Comparison of ENCODE assay signal across 9 mouse cellular contexts in the genomic region with DNA sequence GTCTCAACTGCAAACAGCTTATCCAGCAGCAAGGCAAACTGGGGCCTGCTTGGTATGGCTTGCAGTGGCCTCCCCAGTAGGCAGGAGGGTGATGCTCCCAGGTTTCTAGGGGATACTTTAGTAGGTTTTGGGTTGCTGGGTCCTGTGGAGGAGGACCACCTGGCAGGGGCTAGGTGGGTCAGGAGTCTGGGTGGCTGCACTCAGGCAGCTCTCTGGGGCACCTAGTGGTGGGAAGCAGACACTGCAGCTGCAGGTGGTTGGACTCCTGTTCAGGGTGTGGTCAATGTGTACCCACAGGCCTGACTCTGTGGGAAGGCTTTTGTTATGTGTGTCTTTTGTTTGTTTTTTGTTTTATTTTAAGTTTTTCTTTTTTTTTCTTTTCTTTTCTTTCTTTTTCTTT. TPM values are rescaled to one million over a fixed set of nuclear protein-coding genes. Genes with fewer than 3 reads are reported as not detected.
DNase-seq lines count a peak whose midpoint lies in the region; ATAC-seq and TF ChIP-seq lines count a peak whose summit lies in the region.
"Had no signal": no experiment of that assay in that cellular context is flagged by ENCODE, and none has a peak within 500 bp of the region (broad histone marks: within the 10 kb centered on the region; RNA-seq: fewer than 3 reads in every experiment).

No protein-coding gene starts in this region.

- no peak for ATAC-seq in heart, postnatal 0 days (ENCODE audit: insufficient read depth, low read depth)
- peak; percentile 38; the same call in 1 of the 2 replicates for ATAC-seq in granulocyte monocyte progenitor cell, adult 5-6 weeks (replicated peaks; ENCODE audit: poor library complexity, severe bottlenecking)
- peak; percentile 34; the same call in 1 of the 2 replicates for ATAC-seq in megakaryocyte, adult 5-6 weeks (ENCODE audit: poor library complexity, severe bottlenecking)

- peak; percentile 43 for TF ChIP-seq RAD21 in MEL (IDR thresholded peaks at IDR 0.05; ENCODE audit: low read depth, low read length)

- peaks cover 52% of the 10 kb centered on the region for H3K27me3 ChIP-seq in heart, postnatal 0 days (ENCODE audit: control insufficient read depth, insufficient read depth, low read length)
- no peaks in the 10 kb centered on the region for H3K27me3 ChIP-seq in MEL (ENCODE audit: control insufficient read depth in 1 of 2, insufficient read depth in 2 of 2, low read length in 2 of 2)

- peak; percentile 49 for TF ChIP-seq CTCF in heart, postnatal 0 days (IDR thresholded peaks at IDR 0.05; ENCODE audit: low read depth)
- TF ChIP-seq CTCF in MEL (IDR thresholded peaks at IDR 0.05 in 2 of 3, conservative IDR thresholded peaks at IDR 0.05 in 1 of 3; ENCODE audit: control insufficient read depth in 1 of 3, insufficient read depth in 1 of 3, low read depth in 2 of 3, low read length in 3 of 3, poor library complexity in 1 of 3, severe bottlenecking in 1 of 3), result peak; percentile 77 to 96 (median 79)

- H3K9ac ChIP-seq in heart, postnatal 0 days (replicated peaks; ENCODE audit: low read depth, low read length), result no peak overlapping the region
- H3K9ac ChIP-seq in MEL (ENCODE audit: control insufficient read depth, low read depth, low read length, poor library complexity, severe bottlenecking), result no peak overlapping the region

- no peak for TF ChIP-seq EP300 in heart, postnatal 0 days (IDR thresholded peaks at IDR 0.05; ENCODE audit: low read depth)
- no peak for TF ChIP-seq EP300 in MEL (IDR thresholded peaks at IDR 0.05; ENCODE audit: low read depth in 1 of 2, low read length in 2 of 2)

- no peak for TF ChIP-seq POLR2A in MEL (IDR thresholded peaks at IDR 0.05; ENCODE audit: control insufficient read depth in 1 of 2, insufficient read depth in 1 of 2, low read depth in 1 of 2, low read length in 2 of 2, poor library complexity in 1 of 2)

- H3K36me3 ChIP-seq in heart, postnatal 0 days (replicated peaks; ENCODE audit: control insufficient read depth, insufficient read depth, low read length), result no peaks in the 10 kb centered on the region
- H3K36me3 ChIP-seq in MEL (ENCODE audit: control insufficient read depth in 1 of 2, insufficient read depth in 2 of 2, low read length in 2 of 2), result no peaks in the 10 kb centered on the region; a peak in 1 of 4 replicates

- intact Hi-C loops in heart, postnatal 25 days (cut with DNase I), result no loop called here

- no peaks in the 10 kb centered on the region for H3K9me3 ChIP-seq in heart, postnatal 0 days (replicated peaks; ENCODE audit: control insufficient read depth, low read length)
- H3K9me3 ChIP-seq in MEL (replicated peaks; ENCODE audit: insufficient read depth, low read length), result no peaks in the 10 kb centered on the region

- H3K27ac ChIP-seq in heart, postnatal 0 days (ENCODE audit: low read depth), result no peak overlapping the region
- H3K27ac ChIP-seq in MEL (ENCODE audit: control insufficient read depth, low read depth, low read length), result no peak overlapping the region

- H3K79me2 ChIP-seq in MEL (ENCODE audit: control insufficient read depth, insufficient read depth, low read length, poor library complexity), result no peaks in the 10 kb centered on the region; the same call in 1 of the 2 replicates

- no peak overlapping the region for H3K4me2 ChIP-seq in heart, postnatal 0 days (ENCODE audit: low read depth, low read length)

- no peak for DNase-seq in heart, postnatal 0 days (ENCODE audit: low spot score)
- DNase-seq in heart, postnatal 25 days (ENCODE audit: low spot score), result no peak
- DNase-seq in 416B (ENCODE audit: low read depth) (peak; percentile 51), MEL (ENCODE audit: low read depth, low spot score) (peak; percentile 61)
- DNase-seq in layer of hippocampus, adult 8-10 months (ENCODE audit: low spot score in 2 of 2), result no peak
- no peak for DNase-seq in right cerebral cortex, postnatal 4 days

- no peak overlapping the region for H3K4me3 ChIP-seq in heart, postnatal 0 days (ENCODE audit: low read depth, low read length)
- H3K4me3 ChIP-seq in MEL (ENCODE audit: control insufficient read depth in 1 of 2, insufficient read depth in 1 of 2, low read depth in 2 of 2, low read length in 2 of 2), result no peak overlapping the region

- peaks cover 18% of the 10 kb centered on the region for H3K4me1 ChIP-seq in heart, postnatal 0 days (ENCODE audit: control insufficient read depth, insufficient read depth)
- peaks cover 0 to 9% of the 10 kb centered on the region in 2 experiments; a peak in 2 of 4 replicates for H3K4me1 ChIP-seq in MEL (ENCODE audit: control insufficient read depth in 1 of 2, insufficient read depth in 2 of 2, low read length in 2 of 2)

TF ChIP-seq in MEL, 35 proteins besides CTCF, POLR2A, EP300 and RAD21:
- no peak for TF ChIP-seq ZC3H11A (IDR thresholded peaks at IDR 0.05; ENCODE audit: low read depth, low read length)
- peak; percentile 27; the same call in 1 of the 2 replicates for TF ChIP-seq SMC3 (IDR thresholded peaks at IDR 0.05; ENCODE audit: low read depth, low read length)

RNA-seq across cellular contexts. Expression of a gene that starts 17.7 kb away (rescaled TPM):
- 0.34 and 0.97 TPM in 2 replicates for total RNA-seq in heart, postnatal 0 days (2014; rRNA removed; ENCODE audit: low replicate concordance)
- 0.69 and 0.87 TPM in 2 replicates for polyA plus RNA-seq in heart, postnatal 0 days (2015; fragmentation: Nextera tagmentation; extraction: Ambion mirVana)
- total RNA-seq in heart, postnatal 25 days (2021), result 1 to 10 TPM; 1.7 to 2.2 TPM
- 4.5 and 5.0 TPM in 2 replicates for total RNA-seq in MEL (2012; rRNA removed)
- 10 to 100 TPM in 1 of 2 experiments, not detected in 1; 19.6 TPM for polyA plus RNA-seq in MEL (2012; ENCODE audit: insufficient read depth in 1 of 2, insufficient read length in 2 of 2, low read depth in 1 of 2, low replicate concordance in 2 of 2, missing spikeins in 1 of 2)
- 1.8 TPM in 1 of 2 replicates, not detected in the other for total RNA-seq in granulocyte monocyte progenitor cell, adult 5-6 weeks (2014; fragmentation: Nextera tagmentation)
- total RNA-seq in granulocyte monocyte progenitor cell, adult 5-6 weeks (2017), result 0.43 TPM in 1 of 2 replicates, not detected in the other
- total RNA-seq in megakaryocyte, adult 5-6 weeks (2015), result 1.2 and 1.4 TPM in 2 replicates
- total RNA-seq in megakaryocyte, adult 5-6 weeks (2017), result 0.22 and 0.24 TPM in 2 replicates
- total RNA-seq in layer of hippocampus, adult 8-10 months (2022), result 1 to 10 TPM; 2.9 to 3.0 (median 3.0) TPM

RNA-seq across cellular contexts. Expression of a gene that starts 18.8 kb away (rescaled TPM):
- total RNA-seq in heart, postnatal 0 days (2014; rRNA removed; ENCODE audit: low replicate concordance), result 0.89 TPM in 1 of 2 replicates, not detected in the other
- 0.75 and 1.2 TPM in 2 replicates for polyA plus RNA-seq in heart, postnatal 0 days (2015; fragmentation: Nextera tagmentation; extraction: Ambion mirVana)
- total RNA-seq in heart, postnatal 25 days (2021), result 1 to 10 TPM; 2.9 to 3.0 TPM
- total RNA-seq in MEL (2012; rRNA removed), result 0.49 and 1.1 TPM in 2 replicates
- under 1 TPM in 1 of 2 experiments, not detected in 1; 0.97 TPM for polyA plus RNA-seq in MEL (2012; ENCODE audit: insufficient read depth in 1 of 2, insufficient read length in 2 of 2, low read depth in 1 of 2, low replicate concordance in 2 of 2, missing spikeins in 1 of 2)
- total RNA-seq in granulocyte monocyte progenitor cell, adult 5-6 weeks (2014; fragmentation: Nextera tagmentation), result not detected in 2 replicates
- total RNA-seq in granulocyte monocyte progenitor cell, adult 5-6 weeks (2017), result 1.6 TPM in 1 of 2 replicates, not detected in the other
- 0.13 and 0.25 TPM in 2 replicates for total RNA-seq in megakaryocyte, adult 5-6 weeks (2015)
- 0.18 and 2.8 TPM in 2 replicates for total RNA-seq in megakaryocyte, adult 5-6 weeks (2017)
- total RNA-seq in layer of hippocampus, adult 8-10 months (2022), result 10 to 100 TPM; 19.8 to 71.6 (median 34.1) TPM

RNA-seq across cellular contexts. Expression of a gene that starts 24.2 kb away (rescaled TPM):
- total RNA-seq in heart, postnatal 0 days (2014; rRNA removed; ENCODE audit: low replicate concordance), result not detected in 2 replicates
- polyA plus RNA-seq in heart, postnatal 0 days (2015; fragmentation: Nextera tagmentation; extraction: Ambion mirVana), result not detected in 2 replicates
- total RNA-seq in heart, postnatal 25 days (2021), result not detected
- total RNA-seq in MEL (2012; rRNA removed), result 0.20 TPM in 1 of 2 replicates, not detected in the other
- polyA plus RNA-seq in MEL (2012; ENCODE audit: insufficient read depth in 1 of 2, insufficient read length in 2 of 2, low read depth in 1 of 2, low replicate concordance in 2 of 2, missing spikeins in 1 of 2), result under 1 TPM in 1 of 2 experiments, not detected in 1; 0.28 TPM
- total RNA-seq in granulocyte monocyte progenitor cell, adult 5-6 weeks (2014; fragmentation: Nextera tagmentation), result not detected in 2 replicates
- not detected in 2 replicates for total RNA-seq in granulocyte monocyte progenitor cell, adult 5-6 weeks (2017)
- not detected in 2 replicates for total RNA-seq in megakaryocyte, adult 5-6 weeks (2015)
- not detected in 2 replicates for total RNA-seq in megakaryocyte, adult 5-6 weeks (2017)
- total RNA-seq in layer of hippocampus, adult 8-10 months (2022), result not detected
- total RNA-seq: left cerebral cortex, postnatal 10 days had no signal

RNA-seq across cellular contexts. Expression of a gene that starts 43.4 kb away (rescaled TPM):
- 17.9 and 39.5 TPM in 2 replicates for total RNA-seq in heart, postnatal 0 days (2014; rRNA removed; ENCODE audit: low replicate concordance)
- polyA plus RNA-seq in heart, postnatal 0 days (2015; fragmentation: Nextera tagmentation; extraction: Ambion mirVana), result 68.8 and 73.5 TPM in 2 replicates
- total RNA-seq in heart, postnatal 25 days (2021), result 10 to 100 TPM; 53.4 to 58.8 TPM
- 81.8 and 92.7 TPM in 2 replicates for total RNA-seq in MEL (2012; rRNA removed)
- 100 to 1,000 TPM in 1 of 2 experiments, not detected in 1; 127 TPM for polyA plus RNA-seq in MEL (2012; ENCODE audit: insufficient read depth in 1 of 2, insufficient read length in 2 of 2, low read depth in 1 of 2, low replicate concordance in 2 of 2, missing spikeins in 1 of 2)
- 124 and 134 TPM in 2 replicates for total RNA-seq in granulocyte monocyte progenitor cell, adult 5-6 weeks (2014; fragmentation: Nextera tagmentation)
- 79.4 and 89.5 TPM in 2 replicates for total RNA-seq in granulocyte monocyte progenitor cell, adult 5-6 weeks (2017)
- total RNA-seq in megakaryocyte, adult 5-6 weeks (2015), result 43.3 and 44.5 TPM in 2 replicates
- 40.1 and 43.3 TPM in 2 replicates for total RNA-seq in megakaryocyte, adult 5-6 weeks (2017)
- total RNA-seq in layer of hippocampus, adult 8-10 months (2022), result 100 to 1,000 TPM; 297 to 327 (median 321) TPM

Comparison
In these comparisons a context has a peak if more than half of its experiments do, and no peak if none do; other contexts are left out.
1. DNase-seq: peak in 416B (single experiment) and MEL (single experiment); none in heart, postnatal 0 days (single experiment), heart, postnatal 25 days (single experiment), layer of hippocampus, adult 8-10 months (0 of 2) and right cerebral cortex, postnatal 4 days (single experiment).